Mouse (Mus musculus) embryonic stem cell, embryonic (primary cell): Measurements from ENCODE around the gene Zscan2.

Experiments used
- CTCF ChIA-PET, 4 experiments: fragments of 300-600 bp in 2 of 4; fragments of 350-600 bp in 2 of 4; sonication (Branson Sonifier 250); formaldehyde crosslinking; loops; one replicate each; lab custom pipeline; 2022; ENCODE audit warnings: inconsistent platforms in 2 of 4; lab: Charles Lee
- POLR2A ChIA-PET, 4 experiments: fragments of 300-600 bp in 2 of 4; fragments of 350-600 bp in 2 of 4; sonication (Branson Sonifier 250); formaldehyde crosslinking; loops; one replicate each; lab custom pipeline; 2022; ENCODE audit warnings: antibody characterized with exemption in 4 of 4, inconsistent platforms in 1 of 4; lab: Charles Lee

Gene Zscan2

GRCm38 (mm10) chr7:80889021-80889511 is 28.3 kb downstream of the Zscan2 start:
- ChIA-PET CTCF (interaction anchor here (0.5 to 3.0 kb wide), 46 partner anchors 9 to 451 kb away, joined by 3 to 22 read pairs (median 3); partner anchors contain the start of genes Wdr73 (in 3 of the 4), Zscan2 (in 2 of the 4), Alpk3 (in 1 of the 4) and Nmb (in 1 of the 4)), POLR2A (interaction anchor here (0.5 to 10.4 kb wide), 112 partner anchors 9 to 873 kb away, joined by 3 to 125 read pairs (median 5); partner anchors contain the start of genes Nmb (in 4 of the 4), Sec11a (in 3 of the 4), Wdr73 (in 3 of the 4) and Alpk3 (in 2 of the 4))

GRCm38 (mm10) chr7:80889841-80890241 is 29.1 kb downstream of the Zscan2 start:
- ChIA-PET CTCF (interaction anchor here (0.6 to 3.0 kb wide), 24 partner anchors 10 to 923 kb away, joined by 3 to 22 read pairs (median 4); partner anchors contain the start of genes Nmb (in 1 of the 4), Sec11a (in 1 of the 4), Wdr73 (in 1 of the 4) and Zscan2 (in 1 of the 4)), POLR2A (interaction anchor here (0.6 to 10.4 kb wide), 94 partner anchors 9 to 760 kb away, joined by 3 to 125 read pairs (median 5); partner anchors contain the start of genes Nmb (in 4 of the 4), Alpk3 (in 3 of the 4), Sec11a (in 3 of the 4) and Wdr73 (in 3 of the 4))

DNA sequence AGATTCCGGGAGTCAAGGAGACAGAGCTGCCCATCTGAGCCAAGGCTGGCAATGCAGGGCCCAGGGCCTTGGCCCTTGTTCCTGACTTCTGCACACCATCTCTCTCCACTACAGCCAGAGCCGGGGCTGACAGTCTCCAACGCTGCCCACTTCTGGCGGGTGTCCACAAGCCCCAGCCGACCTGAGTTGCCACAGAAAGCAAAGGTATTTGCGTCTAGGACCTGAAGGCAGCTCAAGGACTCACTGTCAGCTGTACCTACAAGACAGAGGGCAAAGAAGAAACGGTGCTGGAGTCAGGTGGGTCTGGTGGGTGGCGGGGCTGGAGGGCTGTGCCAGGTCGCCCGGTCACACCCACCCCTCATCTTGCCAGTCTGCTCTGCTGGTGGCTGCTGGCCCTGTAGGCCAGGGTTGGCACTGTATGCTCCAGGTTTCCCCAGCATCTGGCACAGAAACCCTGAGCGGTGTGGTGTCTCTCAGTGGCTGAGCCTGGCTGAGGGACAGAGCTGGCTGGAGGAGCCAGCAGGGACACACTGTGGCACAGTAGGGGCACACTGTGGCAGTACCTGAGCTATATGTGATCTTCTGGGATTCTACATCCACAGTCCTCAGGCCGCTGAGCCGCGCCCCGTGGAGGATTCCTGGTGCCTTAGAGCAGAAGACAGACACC is 32.5 kb downstream of the Zscan2 start:
- CTCF ChIA-PET, result interaction anchor here in 1 of 4 experiments (1.1 kb wide), 1 partner anchor 10 kb away, joined by 3 read pairs; no protein-coding TSS in a partner anchor
- POLR2A ChIA-PET, result interaction anchor here in 3 of 4 experiments (0.6 to 10.4 kb wide), 11 partner anchors 8 to 559 kb away, joined by 3 to 125 read pairs (median 4); partner anchors contain the start of genes Nmb (in 2 of the 3), Wdr73 (in 2 of the 3), Alpk3 (in 1 of the 3) and Sec11a (in 1 of the 3)

DNA sequence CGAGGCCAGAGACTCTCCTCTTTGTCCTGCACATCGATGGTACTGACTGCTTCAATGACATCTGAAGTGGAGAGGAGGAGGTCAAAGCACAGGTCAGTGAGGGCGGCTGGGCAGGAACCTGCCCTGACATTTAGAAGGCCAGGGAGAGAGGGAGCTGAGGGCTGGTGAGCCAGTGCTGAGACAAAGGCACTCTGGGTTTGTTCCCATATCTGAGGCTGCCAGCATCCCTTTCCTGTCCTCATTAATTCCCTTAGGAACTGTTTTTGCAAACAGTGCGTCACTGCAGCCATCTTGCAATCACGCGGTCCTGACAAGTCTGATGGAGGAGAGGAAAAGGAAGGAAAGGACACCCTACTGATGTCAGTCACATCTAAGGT is 33.0 kb downstream of the Zscan2 start:
- ChIA-PET POLR2A (interaction anchor here in 3 of 4 experiments (0.6 to 10.4 kb wide), 5 partner anchors 8 to 189 kb away, joined by 3 to 125 read pairs (median 3); partner anchors contain the start of genes Nmb (in 2 of the 3), Alpk3 (in 1 of the 3), Sec11a (in 1 of the 3) and Wdr73 (in 1 of the 3)), CTCF (interaction anchor here in 2 of 4 experiments (0.5 to 1.1 kb wide), 2 partner anchors 11 to 241 kb away, joined by 3 read pairs; no protein-coding TSS in a partner anchor)

DNA sequence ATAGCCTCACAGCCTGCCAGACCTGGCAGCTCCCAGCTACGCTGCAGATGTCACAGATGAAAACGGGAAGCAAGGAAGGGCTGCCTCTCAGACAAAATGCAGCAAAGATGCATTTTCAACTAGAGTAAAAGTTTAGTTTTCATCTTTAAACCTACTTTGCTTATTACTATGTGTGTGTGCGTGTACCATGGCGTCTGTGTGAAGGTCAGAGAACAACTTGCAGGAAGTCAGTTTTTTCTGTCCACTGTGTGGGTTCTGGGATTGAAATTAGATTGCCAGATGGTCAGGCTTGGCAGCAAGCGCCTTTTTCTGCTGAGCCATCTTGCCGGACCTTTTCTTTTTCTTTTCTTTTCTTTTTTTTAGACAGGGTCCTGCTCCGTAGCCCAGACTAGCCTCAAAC is 33.5 kb downstream of the Zscan2 start:
- ChIA-PET POLR2A (interaction anchor here in 3 of 4 experiments (1.1 to 10.4 kb wide), 5 partner anchors 8 to 189 kb away, joined by 3 to 125 read pairs (median 3); partner anchors contain the start of genes Nmb (in 2 of the 3), Alpk3 (in 1 of the 3) and Wdr73 (in 1 of the 3)), CTCF (interaction anchor here in 1 of 4 experiments (0.5 kb wide), 1 partner anchor 240 kb away, joined by 3 read pairs; no protein-coding TSS in a partner anchor)

DNA sequence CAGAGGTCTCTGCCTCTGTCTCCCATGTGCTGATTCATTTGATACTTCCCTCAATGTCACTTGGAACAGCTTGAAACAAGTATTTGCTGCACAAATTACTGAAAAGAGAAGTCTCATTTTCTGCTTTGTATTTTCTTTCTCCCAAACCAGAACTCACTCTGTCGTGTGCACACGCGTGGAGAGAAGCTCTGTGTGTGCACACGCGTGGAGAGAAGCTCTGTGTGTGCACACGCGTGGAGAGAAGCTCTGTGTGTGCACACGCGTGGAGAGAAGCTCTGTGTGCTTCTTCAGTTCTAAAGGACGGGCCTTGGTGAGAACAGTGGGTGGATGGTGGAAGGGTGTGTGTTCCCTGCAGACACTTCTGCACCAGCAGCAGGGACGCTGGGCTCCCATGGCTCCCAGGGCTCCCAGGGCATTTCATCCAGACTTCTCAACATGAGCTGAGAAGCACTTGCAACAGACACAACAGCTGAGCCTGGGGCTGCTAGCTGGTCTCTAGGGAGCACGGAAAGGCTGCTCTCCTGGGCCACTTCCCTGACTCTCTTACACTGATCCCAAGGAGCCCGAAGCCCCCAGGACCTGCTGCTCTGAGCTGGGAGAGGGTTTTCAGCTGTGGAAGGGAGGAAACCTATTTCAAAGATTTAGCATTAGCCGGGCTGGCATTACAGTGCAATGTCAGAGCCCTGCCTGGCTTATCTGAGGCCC is 34.2 kb downstream of the Zscan2 start:
- ChIA-PET CTCF (no interaction called here), POLR2A (interaction anchor here in 2 of 4 experiments (0.7 to 10.4 kb wide), 7 partner anchors 7 to 52 kb away, joined by 3 to 125 read pairs (median 4); partner anchors contain the start of genes Nmb (in 2 of the 2), Sec11a (in 1 of the 2) and Wdr73 (in 1 of the 2))

GRCm38 (mm10) chr7:80897134-80897533 is 36.4 kb downstream of the Zscan2 start:
- ChIA-PET CTCF (no interaction called here), POLR2A (interaction anchor here in 2 of 4 experiments (1.6 to 9.7 kb wide), 3 partner anchors 7 to 17 kb away, joined by 4 to 125 read pairs (median 82); no protein-coding TSS in a partner anchor)

DNA sequence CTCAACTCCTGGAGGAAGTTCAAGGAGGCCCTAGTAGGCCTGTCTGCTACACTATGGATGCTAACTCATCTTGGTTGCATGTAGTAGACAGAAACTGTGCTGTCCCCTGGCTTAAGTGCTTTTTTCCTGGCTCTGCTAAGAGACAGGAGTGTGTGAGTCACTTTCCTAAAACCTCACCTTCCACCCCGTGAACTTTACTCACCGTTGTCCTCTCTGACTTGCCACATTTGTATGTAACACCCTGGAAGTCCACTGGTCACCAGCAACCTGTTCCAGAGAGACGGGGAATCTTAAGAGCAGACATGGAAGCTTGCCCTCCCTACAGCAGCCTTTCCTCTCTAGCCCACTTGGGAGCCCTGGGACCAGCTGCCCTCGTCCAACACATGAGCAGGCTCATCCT is 37.0 kb downstream of the Zscan2 start:
- ChIA-PET POLR2A (interaction anchor here in 3 of 4 experiments (1.6 to 9.7 kb wide), 4 partner anchors 7 to 16 kb away, joined by 4 to 125 read pairs (median 46); no protein-coding TSS in a partner anchor), CTCF (interaction anchor here in 2 of 4 experiments (0.6 to 1.8 kb wide), 3 partner anchors 9 to 40 kb away, joined by 3 to 4 read pairs (median 3); no protein-coding TSS in a partner anchor)

DNA sequence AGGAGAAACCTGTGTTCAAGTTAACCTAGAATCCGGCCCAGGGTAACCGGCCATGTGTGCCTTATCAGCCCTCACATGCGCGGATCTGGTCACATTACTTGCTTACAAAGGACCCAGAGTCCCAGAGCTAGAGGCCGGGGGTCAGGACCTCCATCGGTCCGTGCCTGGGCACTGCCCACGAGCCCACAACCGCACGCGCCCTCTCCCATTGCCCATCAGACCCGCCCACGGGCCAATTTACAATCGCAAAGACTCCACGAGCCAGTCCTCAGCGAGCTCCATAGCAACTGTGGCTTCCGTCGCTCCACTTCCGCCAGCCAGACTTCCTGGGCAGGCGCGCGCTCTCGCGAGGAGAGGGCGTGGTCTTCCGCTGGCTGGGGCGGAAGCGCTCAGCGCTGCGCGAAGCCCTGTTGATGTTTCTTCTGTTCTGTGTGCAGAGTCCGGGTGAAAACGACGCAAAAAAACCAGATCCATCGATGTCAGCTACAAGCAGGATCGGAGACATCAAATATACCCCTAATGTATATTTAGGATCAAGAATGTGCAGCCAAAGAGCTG is 40.3 kb downstream of the Zscan2 start, which contains the start of gene Wdr73:
TSS of gene Wdr73 (minus strand) at position 326 of the 558 bp plus-strand sequence.
- ChIA-PET POLR2A (interaction anchor here (0.5 to 9.7 kb wide), 54 partner anchors 8 to 444 kb away, joined by 3 to 125 read pairs (median 4); partner anchors contain the start of genes Sec11a (in 2 of the 4), Alpk3 (in 1 of the 4), Rps17 (in 1 of the 4) and Zfp592 (in 1 of the 4)), CTCF (interaction anchor here in 3 of 4 experiments (0.7 to 1.5 kb wide), 5 partner anchors 12 to 44 kb away, joined by 3 read pairs; no protein-coding TSS in a partner anchor)

- ChIA-PET POLR2A (interaction anchor here (0.7 to 9.7 kb wide), 48 partner anchors 8 to 443 kb away, joined by 3 to 125 read pairs (median 4); partner anchors contain the start of genes Sec11a (in 2 of the 4), Alpk3 (in 1 of the 4), Rps17 (in 1 of the 4) and Zscan2 (in 1 of the 4)), CTCF (interaction anchor here in 3 of 4 experiments (0.7 to 1.5 kb wide), 4 partner anchors 12 to 45 kb away, joined by 3 read pairs; no protein-coding TSS in a partner anchor)
Measured at GRCm38 (mm10) chr7:80901541-80902274, 41.0 kb downstream of the Zscan2 start.

GRCm38 (mm10) chr7:80903625-80904422 is 43.1 kb downstream of the Zscan2 start:
- CTCF ChIA-PET, result interaction anchor here in 2 of 4 experiments (0.6 to 1.1 kb wide), 2 partner anchors 15 to 431 kb away, joined by 3 to 8 read pairs; no protein-coding TSS in a partner anchor
- POLR2A ChIA-PET, result interaction anchor here (0.6 to 9.7 kb wide), 24 partner anchors 10 to 440 kb away, joined by 3 to 125 read pairs (median 4); partner anchors contain the start of genes Sec11a (in 1 of the 4) and Zscan2 (in 1 of the 4)

DNA sequence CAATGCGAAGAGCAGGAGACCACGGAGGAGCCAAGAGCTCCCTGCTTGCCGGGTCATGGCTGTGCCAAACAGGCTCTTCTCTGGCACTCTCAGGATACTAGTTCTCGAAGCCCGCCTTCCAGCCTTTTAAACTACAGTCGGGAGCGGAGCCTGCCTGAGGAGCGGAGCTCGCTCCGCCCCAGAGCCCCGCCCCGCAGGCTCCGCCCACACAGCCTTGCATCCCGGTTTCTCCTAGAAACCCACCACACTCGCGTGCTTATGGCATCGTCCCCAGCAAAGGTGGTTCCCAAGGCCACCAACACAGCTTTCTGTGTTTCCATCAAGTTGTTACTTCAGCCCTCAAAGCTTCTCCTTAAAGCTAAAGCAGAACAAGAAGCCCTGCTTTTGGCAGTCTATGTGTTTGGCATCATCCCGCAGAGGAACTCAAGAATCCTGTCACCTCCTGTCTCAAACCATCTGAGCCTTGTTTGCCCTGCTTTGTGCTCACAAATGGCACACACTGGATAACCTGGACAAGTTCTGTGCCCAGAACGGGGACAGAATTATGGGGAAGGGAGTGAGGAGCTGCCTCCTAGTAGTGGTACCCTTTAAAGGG is 44.3 kb downstream of the Zscan2 start, which contains the start of gene Nmb:
TSS of gene Nmb (minus strand) at position 156 of the 595 bp plus-strand sequence.
- CTCF ChIA-PET, result interaction anchor here (0.7 to 1.1 kb wide), 9 partner anchors 8 to 108 kb away, joined by 3 read pairs; no protein-coding TSS in a partner anchor
- POLR2A ChIA-PET, result interaction anchor here (0.6 to 9.7 kb wide), 44 partner anchors 8 to 439 kb away, joined by 3 to 125 read pairs (median 4); partner anchors contain the start of genes Alpk3 (in 2 of the 4), Zscan2 (in 2 of the 4) and Sec11a (in 1 of the 4)

GRCm38 (mm10) chr7:80911053-80911452 is 50.3 kb downstream of the Zscan2 start:
- ChIA-PET CTCF (interaction anchor here in 2 of 4 experiments (0.6 to 1.4 kb wide), 2 partner anchors 23 to 710 kb away, joined by 3 to 5 read pairs; no protein-coding TSS in a partner anchor), POLR2A (interaction anchor here (0.5 to 5.2 kb wide), 19 partner anchors 9 to 231 kb away, joined by 3 to 34 read pairs (median 4); partner anchors contain the start of genes Wdr73 (in 4 of the 4) and Sec11a (in 1 of the 4))

- ChIA-PET CTCF (no interaction called here), POLR2A (interaction anchor here in 2 of 4 experiments (0.6 to 5.2 kb wide), 17 partner anchors 8 to 181 kb away, joined by 3 to 34 read pairs (median 3); partner anchors contain the start of genes Wdr73 (in 2 of the 2), Sec11a (in 1 of the 2) and Zscan2 (in 1 of the 2))
Measured at GRCm38 (mm10) chr7:80912496-80912895, 51.8 kb downstream of the Zscan2 start.
